Mouse (Mus musculus) liver, embryonic 11.5 days (tissue): ENCODE data around the gene Pparg. TPM values are rescaled to one million over a fixed set of nuclear protein-coding genes. Genes with fewer than 3 reads are reported as not detected.
A peak's percentile ranks its signal among the peaks of the same experiment; 100 is the strongest.

Experiments
- ATAC-seq: fragments of 200-750 bp; cut with Nextera tagmentation; replicated peaks from 2 replicates; pipeline ENCODE4 v1.8.0; 2017; ENCODE audit warnings: moderate number of reproducible peaks, mild to moderate bottlenecking, moderate TSS enrichment, moderate library complexity; ENCODE audit not compliant: low FRiP score
- DNase-seq: peaks from one replicate; pipeline ENCODE4 v3.0.0-alpha.2; 2017; ENCODE audit warnings: low spot score
- H3K27ac ChIP-seq: fragments of 300-500 bp; sonication (generic); 2 replicates; pipeline ENCODE4 v1.5.1; 2014; ENCODE audit warnings: mild to moderate bottlenecking, low read depth, low read length, control low read depth
- H3K27me3 ChIP-seq: fragments of 300-500 bp; sonication (generic); replicated peaks from 2 replicates; pipeline ENCODE4 v1.6.1; 2014; ENCODE audit warnings: low read length, mixed read lengths; ENCODE audit not compliant: control insufficient read depth, insufficient read depth
- H3K36me3 ChIP-seq: fragments of 300-500 bp; sonication (generic); 2 replicates; pipeline ENCODE4 v1.6.1; 2014; ENCODE audit warnings: mild to moderate bottlenecking, low read length, moderate library complexity, mixed read lengths; ENCODE audit not compliant: control insufficient read depth, insufficient read depth
- H3K4me1 ChIP-seq: fragments of 300-500 bp; sonication (generic); replicated peaks from 2 replicates; pipeline ENCODE4 v1.6.1; 2014; ENCODE audit warnings: low read length, mixed read lengths; ENCODE audit not compliant: control insufficient read depth, insufficient read depth
- H3K4me2 ChIP-seq: fragments of 300-500 bp; sonication (generic); 2 replicates; pipeline ENCODE4 v1.6.1; 2014; ENCODE audit warnings: mild to moderate bottlenecking, control low read depth, moderate library complexity
- H3K4me3 ChIP-seq: fragments of 300-500 bp; sonication (generic); 2 replicates; pipeline ENCODE4 v1.5.1; 2014; ENCODE audit warnings: low read depth, low read length, control low read depth
- H3K9ac ChIP-seq: fragments of 300-500 bp; sonication (generic); 2 replicates; pipeline ENCODE4 v1.6.1; 2014; ENCODE audit warnings: low read depth, low read length, control low read depth
- H3K9me3 ChIP-seq: fragments of 300-500 bp; sonication (generic); 2 replicates; pipeline ENCODE4 v1.6.1; 2016; ENCODE audit warnings: low read length, inconsistent platforms, mixed read lengths; ENCODE audit not compliant: control insufficient read depth
- WGBS: fragments of 180-500 bp; shearing (Covaris S2); extraction: QIAGEN DNeasy Blood & Tissue Kit; methylation state at CpG from one replicate; pipeline ENCODE4 v1.1.7; 2014; 5-methylcytosine and 5-hydroxymethylcytosine counted together
- polyA plus RNA-seq: library from polyadenylated mRNA; unstranded; fragments of >200 nt; fragmentation: Nextera tagmentation; extraction: Ambion mirVana; gene quantifications from 2 replicates; pipeline ENCODE4 v1.2.1, GENCODE M21; 2014

The Pparg gene
- 1.1 and 1.2 TPM in 2 replicates for polyA plus RNA-seq

DNA sequence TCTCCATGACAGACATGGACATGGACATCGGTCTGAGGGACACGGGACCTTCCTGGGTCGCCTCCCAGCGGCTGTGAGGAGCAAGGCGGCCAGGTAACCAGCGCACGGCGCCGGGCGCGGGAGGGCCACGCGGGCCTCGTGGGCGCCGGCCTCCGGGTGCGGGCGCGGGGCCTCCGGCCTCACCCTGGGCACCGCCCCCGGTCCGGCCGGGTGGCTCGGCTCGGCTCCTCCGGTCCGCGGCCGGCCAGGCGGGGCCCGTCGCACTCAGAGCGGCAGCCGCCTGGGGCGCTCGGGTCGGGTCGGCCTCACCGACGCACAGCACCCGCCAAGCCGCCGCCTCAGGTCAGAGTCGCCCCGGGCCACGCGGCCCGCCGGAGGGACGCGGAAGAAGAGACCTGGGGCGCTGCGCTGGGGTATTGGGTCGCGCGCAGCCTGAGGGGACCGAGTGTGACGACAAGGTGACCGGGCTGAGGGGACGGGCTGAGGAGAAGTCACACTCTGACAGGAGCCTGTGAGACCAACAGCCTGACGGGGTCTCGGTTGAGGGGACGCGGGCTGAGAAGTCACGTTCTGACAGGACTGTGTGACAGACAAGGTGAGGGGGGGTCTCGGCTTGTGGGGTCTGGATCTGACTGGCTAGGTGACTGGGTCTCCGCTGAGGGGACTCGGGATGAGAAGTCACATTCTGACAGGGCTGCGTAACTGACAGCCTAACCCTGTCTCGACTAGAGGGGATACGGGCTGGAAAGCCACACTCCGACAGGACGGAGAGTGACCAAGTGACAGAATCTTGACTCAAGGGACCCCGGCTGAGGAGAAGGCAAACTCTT is at the start of gene Pparg:
Pparg (plus strand) TSS at position 176 of the 830 bp plus-strand sequence.
- Histone ChIP-seq H3K9ac (peak within 1 kb of the TSS; percentile 60), H3K4me3 (peak within 1 kb of the TSS; percentile 60), H3K27me3 (peaks cover 23% of the 10 kb centered on the region), H3K4me1 (peaks cover 3% of the 10 kb centered on the region), H3K9me3 (no peaks in the 10 kb centered on the region), H3K4me2 (peak within 1 kb of the TSS; percentile 95), H3K27ac (no peak within 1 kb of the TSS), H3K36me3 (no peaks in the 10 kb centered on the region)
- peak; percentile 74 for ATAC-seq
- under 1% methylated on average over 76 of the region's 76 CpGs for WGBS
- peak; percentile 68 for DNase-seq

DNA sequence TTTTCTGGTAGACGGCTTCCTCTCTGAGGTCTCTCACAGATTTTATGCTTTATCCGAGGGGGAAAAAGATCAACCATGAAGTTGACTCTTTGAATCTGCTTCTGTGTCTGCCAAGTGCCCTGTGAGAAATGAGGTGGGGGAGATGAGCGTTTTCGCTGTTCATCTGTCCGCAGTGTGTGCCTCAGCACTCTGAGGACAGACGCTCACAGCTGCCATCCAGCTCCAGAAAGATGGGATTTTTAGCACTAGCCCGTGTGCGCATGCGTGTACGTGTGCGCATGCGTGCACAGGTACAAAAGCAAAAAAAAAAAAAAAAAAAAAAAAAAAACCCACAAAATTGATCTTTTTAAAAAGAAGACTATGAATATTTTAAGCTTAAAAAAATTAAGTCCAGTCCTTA is 48.0 kb upstream of the Pparg start:
- ATAC-seq: no peak
- Histone ChIP-seq H3K36me3 (no peaks in the 10 kb centered on the region), H3K9ac (no peak overlapping the region), H3K4me3 (no peak overlapping the region), H3K4me2 (no peak overlapping the region), H3K27ac (no peak overlapping the region), H3K9me3 (no peaks in the 10 kb centered on the region), H3K4me1 (no peaks in the 10 kb centered on the region), H3K27me3 (no peaks in the 10 kb centered on the region)
- WGBS: 73% methylated on average over 12 of the region's 12 CpGs
- DNase-seq: no peak

DNA sequence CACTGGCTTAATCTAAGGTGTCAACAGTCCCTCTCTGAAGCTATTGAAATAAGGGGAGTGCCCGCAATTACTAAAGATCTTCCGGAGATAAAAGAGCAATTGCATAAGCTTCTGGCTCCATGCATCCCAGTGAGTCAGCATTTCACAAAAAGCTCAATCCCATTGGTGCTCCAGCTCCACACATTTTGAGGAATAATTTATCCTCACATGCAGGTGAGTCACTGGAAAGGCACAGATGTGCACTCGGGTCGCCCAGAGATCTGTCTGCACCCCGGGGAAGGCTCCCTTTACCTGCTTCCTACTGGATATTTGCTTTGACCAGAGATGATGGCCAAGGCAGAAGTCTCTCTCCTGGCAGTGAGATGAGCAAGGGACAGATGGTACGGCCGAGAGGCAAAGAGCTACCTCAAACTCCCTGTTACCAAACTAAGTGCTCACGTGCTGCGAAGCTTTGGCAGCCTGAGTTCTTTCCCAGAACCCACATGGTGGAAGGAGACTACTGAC is 47.5 kb upstream of the Pparg start:
- no peak for DNase-seq
- 69% methylated on average over 9 of the region's 9 CpGs for WGBS
- no peak overlapping the region for H3K9ac ChIP-seq
- H3K36me3 ChIP-seq: no peaks in the 10 kb centered on the region
- no peaks in the 10 kb centered on the region for H3K27me3 ChIP-seq
- no peak for ATAC-seq
- H3K4me2 ChIP-seq: no peak overlapping the region
- no peak overlapping the region for H3K4me3 ChIP-seq
- no peaks in the 10 kb centered on the region for H3K4me1 ChIP-seq
- H3K27ac ChIP-seq: no peak overlapping the region
- no peaks in the 10 kb centered on the region for H3K9me3 ChIP-seq

DNA sequence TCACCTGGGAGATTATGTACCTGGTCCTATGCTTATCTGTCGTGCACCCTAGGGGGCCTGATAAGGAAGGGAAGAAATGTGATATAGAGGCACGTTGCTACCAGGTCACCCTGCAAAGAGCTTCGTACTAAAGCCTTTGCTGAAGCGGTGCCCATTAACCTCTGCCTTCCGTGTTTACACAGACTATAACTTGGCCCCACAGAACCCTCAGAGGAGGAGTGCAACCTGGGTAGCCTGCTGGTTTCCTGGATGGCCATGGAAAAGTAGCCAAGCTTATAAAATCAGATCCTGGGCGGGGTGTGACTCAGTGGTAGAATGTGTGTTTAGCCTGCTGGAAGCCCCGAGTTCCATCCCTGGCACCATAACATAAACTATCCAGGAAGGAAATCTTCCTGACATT is 46.8 kb upstream of the Pparg start:
- no peaks in the 10 kb centered on the region for H3K9me3 ChIP-seq
- no peaks in the 10 kb centered on the region for H3K36me3 ChIP-seq
- no peak for ATAC-seq
- H3K27me3 ChIP-seq: no peaks in the 10 kb centered on the region
- DNase-seq: no peak
- no peak overlapping the region for H3K4me2 ChIP-seq
- no peak overlapping the region for H3K4me3 ChIP-seq
- H3K4me1 ChIP-seq: no peaks in the 10 kb centered on the region
- H3K27ac ChIP-seq: no peak overlapping the region
- WGBS: 69% methylated on average over 7 of the region's 7 CpGs
- H3K9ac ChIP-seq: no peak overlapping the region

DNA sequence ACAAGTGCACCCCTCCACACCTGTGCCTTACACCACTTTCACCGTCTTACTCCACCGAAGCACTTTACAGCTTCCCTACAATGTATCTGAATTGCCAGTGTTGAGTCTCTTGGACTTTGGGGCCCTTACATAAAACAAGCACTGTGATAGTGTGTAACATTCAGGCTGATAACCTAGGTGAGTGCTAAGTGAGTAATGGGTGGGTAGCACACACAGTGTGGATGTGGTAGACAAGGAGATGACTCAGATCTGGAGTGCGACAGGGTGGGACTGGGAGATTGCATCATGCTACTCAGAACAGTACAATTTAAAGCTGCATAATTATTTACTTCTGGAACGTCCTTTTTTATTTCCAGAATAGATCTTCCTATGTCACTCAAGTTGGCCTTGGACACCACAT is 45.0 kb upstream of the Pparg start:
- no peaks in the 10 kb centered on the region for H3K9me3 ChIP-seq
- H3K4me1 ChIP-seq: no peaks in the 10 kb centered on the region
- no peak overlapping the region for H3K4me2 ChIP-seq
- DNase-seq (no peak), ATAC-seq (no peak)
- H3K36me3 ChIP-seq: no peaks in the 10 kb centered on the region
- WGBS: 78% methylated on average over 4 of the region's 4 CpGs
- no peak overlapping the region for H3K4me3 ChIP-seq
- no peaks in the 10 kb centered on the region for H3K27me3 ChIP-seq
- H3K9ac ChIP-seq: no peak overlapping the region
- H3K27ac ChIP-seq: no peak overlapping the region

DNA sequence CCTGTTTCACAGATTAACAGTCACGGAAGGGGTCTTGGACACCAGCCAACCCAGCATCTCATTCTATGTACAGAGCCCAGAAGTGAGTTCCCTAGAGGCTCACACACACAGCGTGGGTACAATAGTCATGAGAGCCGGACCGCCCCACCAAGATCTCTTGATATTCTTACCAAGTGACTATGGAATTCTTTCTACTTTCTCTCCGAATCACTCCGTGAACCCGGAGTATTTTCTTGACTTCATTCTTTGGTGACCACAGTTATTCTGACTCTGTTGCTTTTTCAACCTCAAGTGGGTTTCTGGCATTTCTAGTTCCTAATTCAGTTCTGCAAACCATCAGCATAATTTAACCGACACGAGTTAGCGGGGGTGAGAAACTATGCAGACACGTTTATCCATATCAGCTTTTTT is 43.9 kb upstream of the Pparg start:
- ATAC-seq: no peak

DNA sequence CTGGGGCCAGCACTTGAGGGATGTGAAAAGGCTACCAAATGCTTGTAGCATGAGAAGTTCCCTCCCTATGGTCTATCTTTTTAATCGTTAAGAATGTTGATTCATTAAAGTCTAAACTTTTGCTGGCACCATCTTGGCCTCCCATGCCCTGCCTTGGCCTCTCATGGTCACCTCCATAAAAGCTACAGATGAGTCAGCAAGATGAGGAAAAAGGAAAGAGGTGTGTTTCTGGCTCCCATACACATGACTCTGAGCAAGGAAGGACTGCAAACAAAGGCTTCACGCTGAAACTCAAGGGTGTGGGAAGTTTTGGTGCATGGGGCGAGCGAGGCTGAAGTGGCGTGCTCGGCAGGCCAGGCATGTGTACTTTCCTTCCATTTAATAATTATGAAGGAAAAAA is 41.9 kb upstream of the Pparg start:
- Histone ChIP-seq H3K36me3 (no peaks in the 10 kb centered on the region), H3K27ac (no peak overlapping the region), H3K9ac (no peak overlapping the region), H3K9me3 (no peaks in the 10 kb centered on the region), H3K4me1 (no peaks in the 10 kb centered on the region), H3K4me2 (no peak overlapping the region), H3K4me3 (no peak overlapping the region), H3K27me3 (no peaks in the 10 kb centered on the region)
- ATAC-seq: no peak
- DNase-seq: no peak
- 77% methylated on average over 6 of the region's 6 CpGs for WGBS

More for the DNA sequence above, 43.9 kb upstream of the Pparg start:
- Histone ChIP-seq H3K4me2 (no peak overlapping the region), H3K4me1 (no peaks in the 10 kb centered on the region), H3K27ac (no peak overlapping the region), H3K36me3 (no peaks in the 10 kb centered on the region), H3K4me3 (no peak overlapping the region), H3K9me3 (no peaks in the 10 kb centered on the region), H3K27me3 (no peaks in the 10 kb centered on the region), H3K9ac (no peak overlapping the region)
- WGBS: 76% methylated on average over 11 of the region's 11 CpGs
- DNase-seq: no peak

DNA sequence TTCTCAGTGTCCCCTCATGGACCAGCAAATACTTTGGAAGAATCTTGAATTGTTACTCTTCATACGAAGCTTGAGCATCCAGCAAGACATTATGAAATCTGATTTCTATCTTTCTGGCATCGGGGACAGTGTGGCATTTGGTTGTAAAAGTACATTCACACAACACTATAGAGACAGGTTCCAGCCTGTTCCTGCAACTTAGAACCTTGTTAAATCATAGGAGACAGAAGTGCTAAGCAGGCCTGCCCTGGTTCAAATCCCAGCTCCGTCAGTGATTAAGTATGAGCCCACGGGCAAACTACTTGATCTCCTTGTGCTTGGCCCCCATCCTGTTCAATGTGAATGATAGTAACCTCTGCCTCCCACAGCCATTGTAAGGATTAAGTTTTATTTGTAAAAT is 41.1 kb upstream of the Pparg start:
- no peak for ATAC-seq
- Histone ChIP-seq H3K4me1 (no peaks in the 10 kb centered on the region), H3K9me3 (no peaks in the 10 kb centered on the region), H3K4me3 (no peak overlapping the region), H3K27me3 (no peaks in the 10 kb centered on the region), H3K4me2 (no peak overlapping the region), H3K27ac (no peak overlapping the region), H3K9ac (no peak overlapping the region), H3K36me3 (no peaks in the 10 kb centered on the region)
- no peak for DNase-seq
- 90% methylated on average over 4 of the region's 4 CpGs for WGBS
